Mouse (Mus musculus): ENCODE data around the gene Usp48.

Gene Usp48

DNA sequence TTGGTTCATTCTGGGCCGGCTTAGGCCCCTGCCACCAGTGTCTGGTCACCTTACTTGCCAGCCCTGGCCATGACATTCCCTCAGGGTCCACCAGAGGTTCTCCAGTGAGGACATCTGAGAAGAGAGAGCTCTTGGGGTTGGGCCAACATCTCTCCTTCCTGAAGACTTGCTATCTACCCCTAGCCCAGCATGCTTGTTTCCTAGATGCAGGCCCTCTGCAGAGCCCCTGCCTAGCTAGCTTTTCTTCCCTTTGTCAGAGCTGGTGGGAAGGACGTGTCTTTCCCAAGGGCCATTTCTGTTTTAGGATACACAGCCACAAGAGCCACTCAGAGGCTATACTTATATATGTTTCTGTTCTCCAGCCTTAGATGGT lies 67.5 kb downstream of the Usp48 start:
- DNase-seq (ENCODE audit: low read depth, low spot score): no peak

DNA sequence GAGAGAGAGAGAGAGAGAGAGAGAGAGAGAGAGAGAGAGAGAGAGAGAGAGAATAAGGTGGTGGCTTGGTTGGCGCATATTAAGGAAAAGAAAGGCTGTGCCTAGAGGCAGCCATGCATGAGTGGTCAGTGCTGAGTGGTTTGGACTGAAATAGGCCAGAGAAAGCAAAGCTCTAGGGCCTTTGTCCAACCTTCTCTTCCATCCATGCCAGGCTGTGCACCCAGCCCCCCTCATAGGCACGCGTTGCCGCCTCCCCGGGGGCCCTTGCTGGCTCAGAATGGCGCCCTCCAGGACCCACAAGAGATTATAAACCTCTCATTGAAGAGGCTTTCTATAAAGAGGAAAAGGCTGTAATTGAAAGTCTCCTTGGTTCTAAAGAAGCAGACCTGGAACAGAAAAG lies 68.0 kb downstream of the Usp48 start:
- DNase-seq (ENCODE audit: low read depth, low spot score): no peak

DNA sequence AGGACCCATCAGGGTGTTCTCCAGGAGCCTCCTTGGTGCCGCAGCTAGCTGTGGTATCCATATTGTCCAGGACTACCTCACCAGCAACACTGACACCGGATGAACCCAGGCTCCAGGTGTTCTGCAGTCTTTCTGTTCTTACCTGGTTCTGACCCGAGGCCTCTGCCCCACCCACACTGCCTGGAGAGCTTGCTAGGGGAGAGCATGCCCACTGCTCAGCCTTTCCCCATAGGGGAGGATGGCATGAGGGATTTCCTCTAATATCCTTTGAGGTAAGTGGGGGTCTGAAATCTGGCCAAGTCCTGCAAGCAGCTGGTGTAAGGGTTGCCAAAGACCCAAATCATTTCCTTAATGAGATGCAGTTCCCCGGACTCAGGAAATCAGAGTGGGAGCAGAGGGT lies 69.9 kb downstream of the Usp48 start:
- no peak for DNase-seq (ENCODE audit: low read depth, low spot score)

DNA sequence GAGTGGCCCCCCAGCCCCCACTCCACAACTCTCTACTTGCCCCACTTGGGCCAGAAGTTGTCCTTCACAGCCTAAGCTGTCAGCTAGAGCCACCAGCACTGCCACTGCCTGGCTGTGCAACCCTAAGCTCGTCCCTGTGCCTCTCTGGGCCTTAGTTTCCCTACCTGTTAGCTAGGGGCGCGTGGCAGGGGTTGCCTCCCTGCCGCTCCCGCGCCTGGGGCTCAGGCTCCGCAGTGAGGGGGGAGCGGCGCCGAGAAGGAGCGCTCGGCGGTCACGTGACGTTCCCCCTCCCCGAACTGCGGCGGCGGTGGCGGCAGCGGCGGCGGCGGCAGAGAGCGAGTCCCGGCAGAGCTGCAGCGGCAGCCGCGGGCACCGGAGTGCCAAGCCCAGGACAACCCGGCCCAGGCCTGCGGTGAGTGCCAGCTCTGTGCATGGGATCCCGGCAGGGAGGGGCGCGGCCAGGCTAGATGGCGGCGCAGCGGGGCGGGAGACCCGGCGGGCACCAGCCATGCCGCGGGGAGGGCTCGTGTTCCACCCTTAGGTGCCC lies 71.0 kb downstream of the Usp48 start, which contains the start of gene Rap1gap:
TSS of gene Rap1gap (plus strand) at position 294 of the 547 bp plus-strand sequence.
- no peak for DNase-seq (ENCODE audit: low read depth, low spot score)

DNA sequence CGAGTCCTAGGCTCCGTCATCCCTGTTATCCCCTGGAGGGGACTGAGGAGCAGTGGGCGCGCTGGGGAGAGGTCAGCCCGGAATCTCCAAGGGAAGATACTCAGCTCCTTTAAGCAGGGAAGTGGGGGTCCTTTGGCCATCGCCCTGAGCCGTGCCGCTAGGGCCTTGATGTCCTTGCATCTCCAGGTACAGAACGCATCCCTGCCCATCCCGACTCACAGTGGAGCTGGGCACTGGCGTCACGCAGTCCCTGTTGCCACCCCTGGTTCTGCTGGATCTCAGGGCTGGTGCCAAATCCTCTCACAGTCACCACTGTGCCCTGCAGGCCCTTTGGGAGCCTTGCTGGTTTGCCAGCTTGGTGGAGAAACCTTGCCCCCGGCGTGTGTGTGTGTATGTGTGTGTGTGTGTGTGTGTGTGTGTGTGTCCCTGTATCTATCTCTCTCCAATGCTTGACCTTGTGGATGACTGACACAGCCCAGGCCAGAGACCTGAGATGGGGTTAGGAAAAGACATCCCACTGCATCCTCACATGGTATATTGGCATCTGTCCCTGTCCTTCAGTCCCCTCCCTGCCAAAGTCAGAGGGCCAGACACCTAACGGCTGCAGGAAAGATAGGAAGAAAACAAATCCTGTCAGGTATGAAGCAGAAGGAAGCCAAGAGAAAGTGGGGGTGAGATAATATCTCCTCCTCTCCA lies 71.6 kb downstream of the Usp48 start:
- no peak for DNase-seq (ENCODE audit: low read depth, low spot score)

DNA sequence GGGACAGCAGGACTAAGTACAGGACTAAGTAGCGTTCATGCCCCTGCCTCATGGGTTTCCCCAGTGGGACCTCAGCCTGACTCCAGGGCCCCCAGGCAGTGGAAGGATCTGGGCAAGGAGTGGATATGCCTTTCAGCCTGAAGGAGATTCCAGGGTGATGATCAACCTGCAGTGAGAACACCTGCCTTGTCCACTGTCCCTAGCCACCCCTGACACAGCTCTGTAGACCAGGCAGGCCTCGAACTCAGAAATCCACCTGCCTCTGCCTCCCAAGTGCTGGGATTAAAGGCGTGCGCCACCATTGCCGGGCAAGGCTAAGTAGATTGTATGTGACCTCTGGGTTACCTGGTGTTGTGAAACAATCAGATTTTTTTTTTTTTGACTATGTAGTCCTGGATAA lies 72.2 kb downstream of the Usp48 start:
- DNase-seq (ENCODE audit: low read depth, low spot score): no peak

DNA sequence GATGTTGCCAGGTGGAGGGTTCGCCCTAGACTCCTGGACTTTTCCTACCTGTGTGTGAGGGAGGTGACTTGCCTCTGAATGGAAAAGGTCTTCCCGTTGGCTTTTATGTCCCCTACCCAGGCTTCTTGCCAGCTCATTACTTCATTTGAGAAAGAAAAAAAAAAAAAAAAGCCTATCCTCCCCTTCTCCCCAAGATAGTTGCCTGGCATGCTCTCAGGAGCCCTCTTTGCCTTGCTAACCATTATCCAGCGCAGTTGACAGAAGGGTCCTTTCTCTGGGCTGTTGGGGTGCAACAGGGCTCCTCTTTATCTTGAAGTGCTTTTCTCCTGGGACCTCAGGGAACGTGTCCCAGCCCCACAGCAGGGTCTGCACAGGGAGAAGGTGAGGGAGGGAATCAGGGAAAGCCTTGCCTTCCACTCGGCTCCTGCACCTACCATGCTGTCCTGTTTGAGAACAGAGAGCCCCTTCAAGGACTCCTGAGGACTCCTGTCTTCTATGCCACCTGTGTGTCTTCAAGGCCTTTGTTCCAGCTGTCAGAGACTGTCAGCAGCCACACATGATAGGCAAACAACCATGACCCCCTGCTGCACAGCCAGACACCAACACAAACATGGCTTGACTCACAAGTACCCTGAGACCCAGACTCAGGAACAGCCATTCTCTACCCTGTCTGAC lies 72.9 kb downstream of the Usp48 start:
- no peak for DNase-seq (ENCODE audit: low read depth, low spot score)

DNA sequence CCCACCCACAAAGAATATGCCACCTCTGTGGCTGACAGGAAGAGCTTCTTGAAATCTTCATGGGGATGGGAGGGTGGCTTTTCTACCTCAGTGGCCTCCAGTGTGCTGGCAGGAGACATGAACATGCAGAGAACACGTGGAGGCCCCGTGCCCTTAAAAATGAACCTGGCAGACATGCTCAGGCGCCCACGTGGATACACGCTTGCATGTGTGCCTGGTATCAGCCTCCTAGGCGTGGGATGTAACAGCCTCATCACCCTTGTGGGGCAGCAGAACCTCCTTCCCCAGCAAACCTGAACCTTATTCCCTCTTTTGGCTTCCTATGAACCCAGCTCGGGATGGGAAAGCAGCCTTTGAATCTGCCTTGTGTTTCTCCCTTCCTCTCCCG lies 73.4 kb downstream of the Usp48 start:
- DNase-seq (ENCODE audit: low read depth, low spot score): no peak

DNA sequence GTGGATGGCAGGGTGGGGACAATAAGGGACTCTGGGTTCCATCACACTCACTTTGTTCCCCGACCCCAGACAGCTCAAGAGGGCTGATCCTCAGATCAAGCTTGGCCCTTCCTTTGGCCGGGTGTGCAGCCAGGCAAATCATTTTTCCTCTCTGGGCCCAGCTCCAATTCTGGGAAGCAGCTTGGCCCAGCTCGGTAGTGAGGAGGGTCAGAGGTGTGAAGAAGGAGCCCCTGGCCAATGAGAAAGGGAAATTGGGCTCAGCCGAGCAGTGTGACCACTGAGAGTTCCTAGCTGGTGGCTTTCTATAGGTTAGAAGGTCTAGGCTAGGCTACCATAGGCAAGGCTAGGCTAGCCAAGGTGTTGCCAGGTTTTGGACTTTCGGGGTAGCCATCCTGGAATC lies 74.2 kb downstream of the Usp48 start:
- DNase-seq (ENCODE audit: low read depth, low spot score): no peak

DNA sequence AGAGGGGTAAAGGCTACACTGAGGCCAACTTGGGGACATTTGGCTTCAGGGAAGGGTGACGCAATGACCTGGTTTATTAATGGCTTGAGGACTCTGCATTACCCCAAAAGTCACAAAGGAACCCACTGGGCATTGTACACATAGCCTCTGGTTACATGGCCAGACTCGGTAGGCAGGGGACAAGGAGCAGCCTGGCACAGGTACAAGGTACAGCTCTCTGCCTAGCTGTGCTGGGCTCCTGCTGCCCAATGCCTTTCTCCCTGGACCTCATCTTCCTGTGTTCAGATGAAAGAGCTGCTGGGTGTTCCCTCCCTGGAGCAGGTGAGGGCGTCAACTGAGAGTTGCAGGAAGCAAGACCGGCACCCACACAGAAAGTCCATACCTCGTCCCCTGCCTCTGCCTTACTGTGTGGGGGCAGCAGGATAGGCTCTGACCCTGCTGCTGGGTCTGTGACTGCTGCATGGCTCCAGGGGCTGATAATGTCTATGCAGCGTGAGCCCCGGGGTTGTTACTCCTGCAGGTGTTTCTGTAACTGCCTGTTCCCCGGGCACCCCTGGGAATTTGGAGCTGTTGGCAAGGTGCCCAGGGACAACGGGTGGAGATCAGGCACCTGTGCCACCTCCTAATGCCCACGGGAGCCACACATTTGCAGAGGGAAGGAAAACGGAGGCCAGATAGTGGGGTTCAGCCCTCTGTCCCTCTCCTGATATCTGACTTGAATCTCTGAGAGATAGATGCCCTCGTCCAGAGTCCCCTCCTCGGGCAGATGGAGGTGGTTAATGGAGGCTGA lies 78.4 kb downstream of the Usp48 start:
- no peak for DNase-seq (ENCODE audit: low read depth, low spot score)

DNA sequence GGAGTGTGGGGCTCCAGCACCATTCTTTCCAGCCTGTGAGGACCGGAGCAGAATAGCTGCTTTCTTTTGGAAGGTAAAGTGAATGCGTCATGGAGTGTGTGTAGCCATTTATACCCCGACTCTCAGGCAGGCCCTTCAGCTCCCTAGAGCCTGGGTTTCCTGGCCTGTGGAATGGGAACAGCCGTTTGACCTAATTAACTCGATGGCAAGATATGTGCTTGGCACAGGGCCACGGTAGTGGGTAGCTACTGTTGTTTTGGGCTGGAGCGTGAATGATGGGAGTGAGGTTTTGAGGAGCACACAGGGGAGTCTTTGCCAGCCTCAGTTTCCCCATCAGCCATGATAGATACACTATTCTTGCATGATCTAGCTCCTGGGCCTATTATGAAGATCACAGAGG lies 82.0 kb downstream of the Usp48 start:
- DNase-seq (ENCODE audit: low read depth, low spot score): no peak

DNA sequence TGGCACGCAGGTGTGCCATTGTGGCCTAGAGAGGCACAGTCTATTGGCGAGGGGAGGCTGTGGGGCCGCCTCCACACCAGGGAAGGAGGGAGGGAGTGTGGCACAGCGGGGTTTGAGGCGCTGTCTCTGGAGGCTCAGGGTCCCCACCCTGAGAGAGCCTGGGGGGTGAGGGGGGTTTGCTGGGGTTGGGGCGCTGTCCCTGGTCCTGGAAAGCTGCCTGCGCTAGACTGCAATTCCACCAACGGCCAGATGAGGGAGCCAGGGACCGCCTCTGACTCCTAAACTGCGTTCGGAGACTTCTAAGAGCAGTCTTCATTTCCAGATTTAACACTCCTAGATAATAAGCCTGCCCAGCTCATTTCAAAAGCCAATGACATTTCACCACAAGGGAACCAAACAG lies 82.5 kb downstream of the Usp48 start:
- peak; percentile 46 for DNase-seq (ENCODE audit: low read depth, low spot score)

DNA sequence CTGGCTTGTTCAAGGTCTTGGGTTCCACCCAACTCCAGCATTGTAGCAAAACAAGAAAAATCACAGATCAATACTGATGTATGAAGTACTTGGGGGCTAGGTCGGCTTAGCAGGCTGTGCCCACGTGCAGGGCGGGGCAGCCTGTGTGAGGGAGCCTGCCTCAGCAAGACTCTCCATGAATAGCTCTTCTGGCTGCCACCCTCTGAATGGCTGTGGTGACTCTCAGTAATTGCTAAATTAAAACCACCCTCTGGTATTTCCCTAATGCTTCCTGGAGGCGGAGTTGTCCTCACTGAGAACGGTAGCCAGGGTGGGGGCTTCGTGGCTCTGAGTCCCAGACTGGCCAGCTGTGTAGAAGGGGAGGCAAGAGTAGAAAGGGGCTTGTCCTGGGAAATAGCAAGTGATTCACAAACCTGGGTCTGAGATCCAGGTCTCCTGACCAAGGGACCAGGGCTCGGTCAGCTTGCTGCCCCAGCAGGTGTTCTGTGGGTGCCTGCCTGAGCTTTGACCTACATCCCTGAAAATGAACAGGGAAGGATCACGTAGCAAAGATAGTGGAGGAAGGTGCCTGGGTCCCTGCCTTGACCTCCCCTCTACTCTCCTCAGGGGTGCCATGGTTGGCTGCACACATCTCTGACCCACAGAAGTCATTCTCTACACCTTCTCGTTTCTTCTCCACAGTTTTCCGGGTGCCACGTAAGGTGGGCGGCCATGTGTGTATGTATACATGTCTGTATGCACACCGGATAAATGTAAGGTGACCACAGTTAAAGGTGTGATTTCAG lies 83.3 kb downstream of the Usp48 start:
- DNase-seq (ENCODE audit: low read depth, low spot score): no peak

DNA sequence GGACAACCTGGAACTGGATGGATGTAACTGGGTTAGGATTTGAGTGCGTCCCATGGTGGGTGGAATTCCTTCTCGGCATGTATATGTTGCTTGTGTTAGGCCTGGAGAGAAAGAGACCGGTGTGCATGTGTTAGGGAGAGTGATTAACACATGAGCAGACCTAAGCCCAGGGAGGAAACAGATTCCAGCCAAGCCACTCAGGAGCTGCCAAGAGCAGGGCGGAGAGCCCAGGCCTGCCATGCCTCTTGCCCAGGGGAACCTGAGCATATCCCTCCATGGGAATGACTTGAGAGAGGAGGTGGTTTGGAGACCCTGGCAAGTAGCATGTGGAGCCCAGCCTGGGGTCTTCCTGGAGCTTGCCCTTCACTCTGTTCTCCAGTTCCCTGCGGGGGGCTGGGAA lies 84.4 kb downstream of the Usp48 start:
- no peak for DNase-seq (ENCODE audit: low read depth, low spot score)

DNA sequence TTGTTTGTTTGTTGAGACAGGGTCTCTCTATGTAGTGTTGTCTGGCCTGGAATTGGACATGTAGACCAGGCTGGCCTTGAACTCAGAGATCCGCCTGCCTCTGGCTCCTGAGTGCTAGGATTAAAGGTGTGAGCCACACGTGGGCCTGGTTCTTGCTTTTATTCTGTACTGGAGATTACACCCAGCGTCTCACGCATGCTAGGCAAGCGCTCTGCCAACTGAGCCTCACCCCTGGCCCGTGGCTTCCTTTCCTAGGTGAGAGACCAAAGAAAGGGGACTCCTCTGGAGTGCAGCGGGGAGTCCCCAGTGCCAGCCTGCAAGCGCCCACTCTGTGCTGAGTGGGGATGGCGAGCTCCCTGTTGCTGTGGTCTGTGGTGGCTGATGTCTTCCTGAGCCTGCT lies 85.0 kb downstream of the Usp48 start:
- DNase-seq (ENCODE audit: low read depth, low spot score): no peak

DNA sequence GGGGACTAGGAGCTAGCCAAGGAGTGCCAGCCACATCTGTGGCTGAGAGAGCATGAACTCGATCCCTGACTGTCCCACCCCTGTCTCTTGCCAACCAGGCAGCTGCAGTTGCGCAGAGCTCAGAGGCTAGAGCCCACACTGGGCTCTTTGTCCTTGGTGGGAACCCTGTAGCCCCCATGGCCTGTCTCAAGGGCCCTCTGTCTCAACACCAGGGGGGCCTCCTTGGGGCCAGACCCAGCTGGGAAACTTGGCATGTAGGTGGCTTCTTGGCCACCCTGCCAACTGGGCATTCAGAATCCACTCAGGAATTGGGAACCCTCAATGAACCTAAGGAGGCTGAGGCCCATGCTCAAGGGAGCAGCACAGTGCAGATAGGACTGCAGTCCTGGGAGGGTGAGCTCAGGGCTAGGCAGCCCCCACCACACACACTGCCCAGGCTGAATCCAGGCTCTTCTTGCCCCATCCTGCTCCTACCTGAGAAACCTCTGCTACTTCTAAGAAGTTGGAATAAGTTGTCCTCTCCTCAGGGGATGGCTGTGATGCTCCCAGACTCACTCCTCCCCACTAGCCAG lies 86.5 kb downstream of the Usp48 start:
- DNase-seq (ENCODE audit: low read depth, low spot score): no peak

DNA sequence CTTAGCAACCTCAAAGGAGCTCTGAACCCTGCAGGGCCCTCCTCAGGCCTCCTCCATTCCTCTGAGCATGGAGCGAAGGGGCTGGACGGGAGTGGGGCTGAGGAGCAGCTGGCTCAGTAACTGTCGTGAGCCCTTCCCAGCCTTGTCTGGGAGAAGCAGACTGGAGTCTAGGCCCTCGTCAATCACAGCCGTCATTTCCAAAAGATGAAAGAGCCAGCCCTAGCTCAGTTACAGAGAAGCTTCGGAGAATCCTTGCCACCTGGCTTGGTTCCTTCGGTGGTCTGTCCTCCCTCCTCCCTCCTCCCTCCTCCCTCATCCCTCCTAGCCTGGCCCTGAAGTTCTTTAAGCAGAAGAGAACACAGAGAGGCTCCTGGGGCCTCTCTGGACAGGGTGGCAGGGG lies 87.2 kb downstream of the Usp48 start:
- no peak for DNase-seq (ENCODE audit: low read depth, low spot score)

DNA sequence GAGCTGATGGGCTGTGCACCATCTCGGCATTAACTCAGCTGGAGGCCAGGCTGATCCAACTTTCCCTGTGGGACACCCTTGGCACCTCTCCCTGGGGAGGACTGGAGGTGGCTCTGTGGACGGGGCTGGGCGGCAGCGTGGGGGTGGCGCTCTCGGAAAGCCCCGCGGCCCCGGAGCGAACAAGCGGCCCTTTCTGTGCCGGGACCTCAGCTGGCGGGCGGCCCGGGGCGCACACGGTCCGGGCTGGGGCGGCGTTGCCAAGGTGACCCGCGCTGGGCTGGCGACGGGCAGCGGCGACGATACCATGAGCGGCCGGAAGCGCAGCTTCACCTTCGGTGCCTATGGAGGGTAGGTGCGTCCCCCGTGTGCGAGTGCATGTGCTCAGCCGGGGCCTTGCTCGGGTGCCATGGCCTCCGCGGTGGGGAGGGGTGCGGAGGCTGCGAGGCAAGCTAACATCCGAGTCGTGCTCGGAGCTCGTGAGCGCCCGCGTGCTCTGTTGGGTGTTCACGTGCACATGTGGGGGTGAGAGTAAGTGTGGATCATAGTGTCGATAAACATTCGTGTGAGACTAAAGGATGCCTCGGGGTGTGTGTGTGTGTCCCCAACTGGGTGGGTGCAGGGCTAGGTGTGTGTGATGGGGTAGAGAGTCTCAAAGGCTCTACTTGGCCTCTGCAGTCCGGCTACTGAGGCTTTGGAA lies 88.0 kb downstream of the Usp48 start:
- DNase-seq (ENCODE audit: low read depth, low spot score): no peak

DNA sequence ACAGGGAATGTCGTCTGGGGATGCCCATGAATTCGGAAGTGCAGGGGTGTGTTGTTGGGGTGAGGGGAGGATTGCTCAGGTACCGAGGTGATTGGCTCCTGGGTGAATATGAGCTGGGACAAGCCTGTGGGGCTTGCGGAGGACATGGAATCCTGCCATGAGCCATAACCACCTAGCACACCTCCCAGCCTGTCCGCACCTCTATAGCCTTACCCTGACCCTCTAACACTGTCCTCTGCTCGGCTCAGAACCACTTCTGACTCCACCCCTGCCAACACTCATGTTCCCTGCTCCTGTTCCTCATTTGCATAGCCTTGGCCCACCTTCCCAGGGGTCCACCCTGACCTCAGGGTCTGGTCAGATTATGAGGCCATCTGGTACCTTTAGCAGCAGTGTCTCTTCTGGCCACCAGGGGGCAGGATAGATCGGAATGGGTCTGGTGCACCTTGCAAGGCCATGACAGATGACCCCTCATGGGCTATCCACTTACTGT lies 89.5 kb downstream of the Usp48 start:
- no peak for DNase-seq (ENCODE audit: low read depth, low spot score)

DNA sequence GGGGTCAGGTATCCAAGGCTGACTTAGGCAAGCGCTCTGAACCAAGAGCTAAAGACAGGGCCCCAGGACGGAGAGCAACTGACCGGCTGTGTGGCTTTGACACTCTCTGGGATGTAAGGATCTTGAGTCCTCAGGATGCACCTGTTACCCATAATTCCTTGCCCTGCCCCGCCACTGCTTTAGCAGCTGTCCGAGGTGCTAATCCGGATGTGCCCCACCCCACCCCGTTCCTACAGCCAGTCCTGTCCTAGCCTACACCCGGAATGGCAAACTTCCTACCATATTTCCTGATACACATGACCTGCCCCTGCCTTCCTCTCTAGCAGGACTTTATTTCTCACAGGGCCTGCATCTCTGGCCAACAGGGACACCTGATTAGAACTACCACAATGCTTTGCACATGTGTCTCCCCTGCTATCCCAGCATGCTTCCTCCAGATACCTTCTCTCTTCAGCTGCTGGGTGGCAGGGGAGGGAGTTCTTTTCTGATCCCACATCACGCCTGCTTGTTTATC lies 91.3 kb downstream of the Usp48 start:
- no peak for DNase-seq (ENCODE audit: low read depth, low spot score)
